Mouse (Mus musculus): Measurements from ENCODE around the gene Olfr826.
"Not testable (repeated sequence)": the region's sequence is repeated elsewhere in the genome, so short reads cannot be mapped to it uniquely, and the experiment has no call there.

Olfr826 gene

DNA sequence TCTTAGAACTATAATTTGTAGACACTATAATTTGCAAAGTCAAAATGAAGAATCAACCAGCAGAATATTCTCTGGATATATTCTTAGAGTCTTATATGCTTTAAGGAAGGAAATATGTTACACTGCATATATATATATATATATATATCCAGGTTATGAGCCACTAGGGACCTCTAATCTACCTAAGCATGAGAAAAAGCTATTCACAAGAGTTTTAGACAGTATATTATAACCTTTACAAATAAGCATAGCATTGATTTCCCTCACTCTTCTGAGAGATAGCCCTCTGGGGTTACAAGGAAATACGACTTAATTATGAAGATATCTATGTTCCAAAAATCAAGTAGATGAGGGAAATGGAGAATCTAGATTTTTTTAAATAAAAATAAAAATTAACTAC, at the start of gene Olfr826:
TSS of gene Olfr826 (minus strand) at position 101 of the 400 bp plus-strand sequence.
- in situ Hi-C loops (cut with MseI, MboI) = no loop called here

GRCm38 (mm10) chr10:130232117-130232516, 48.1 kb upstream of the Olfr826 start:
- in situ Hi-C loops (cut with MseI, MboI) = loop anchor here in 1 of 2 experiments (5.0 kb wide), 1 partner anchor 65 kb away; no protein-coding TSS in a partner anchor

- in situ Hi-C loops (cut with MseI, MboI) = loop anchor here in 1 of 2 experiments (5.0 kb wide), 1 partner anchor 68 kb away; no protein-coding TSS in a partner anchor
Observed at GRCm38 (mm10) chr10:130229584-130229983, 45.6 kb upstream of the Olfr826 start.

GRCm38 (mm10) chr10:130228246-130228645, 44.3 kb upstream of the Olfr826 start:
- in situ Hi-C loops (cut with MseI, MboI) = loop anchor here in 1 of 2 experiments (5.0 kb wide), 1 partner anchor 69 kb away; no protein-coding TSS in a partner anchor

GRCm38 (mm10) chr10:130225034-130225433, 41.0 kb upstream of the Olfr826 start:
- in situ Hi-C loops (cut with MseI, MboI) = loop anchor here in 1 of 2 experiments (5.0 kb wide), 1 partner anchor 72 kb away; no protein-coding TSS in a partner anchor

DNA sequence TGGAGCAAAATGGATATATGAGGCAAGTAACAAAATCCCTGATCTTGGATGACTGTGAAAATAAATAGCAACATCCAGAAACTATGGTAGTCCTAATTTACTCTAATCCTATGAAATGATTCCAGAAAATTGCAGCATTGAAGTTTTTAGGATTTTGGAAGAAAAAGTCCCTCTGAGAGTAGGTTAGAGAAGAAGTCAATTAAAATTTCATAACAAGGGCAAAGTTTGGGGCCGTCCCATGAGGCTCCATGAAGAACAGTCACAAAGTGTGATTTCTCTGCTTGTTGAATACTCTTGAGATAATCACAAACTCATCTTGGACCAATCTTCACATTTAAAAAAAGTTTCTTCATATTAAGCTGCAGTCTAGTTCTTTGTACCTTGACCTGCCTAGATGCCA, 30.3 kb upstream of the Olfr826 start, which contains the start of gene Olfr827:
TSS of gene Olfr827 (minus strand) at position 101 of the 400 bp plus-strand sequence.
- in situ Hi-C loops (cut with MseI, MboI) = no loop called here

- in situ Hi-C loops (cut with MseI, MboI) = no loop called here
Observed at GRCm38 (mm10) chr10:130166666-130167065, 17.3 kb downstream of the Olfr826 start, which contains the start of gene Olfr825. TSS of gene Olfr825 (minus strand) at chr10:130166766.

GRCm38 (mm10) chr10:130165196-130165595, 18.8 kb downstream of the Olfr826 start:
- in situ Hi-C loops (cut with MseI, MboI) = no loop called here

GRCm38 (mm10) chr10:130144121-130144520, 39.9 kb downstream of the Olfr826 start:
- in situ Hi-C loops (cut with MseI, MboI) = no loop called here

GRCm38 (mm10) chr10:130142481-130142880, 41.5 kb downstream of the Olfr826 start:
- in situ Hi-C loops (cut with MseI, MboI) = not testable (repeated sequence)

DNA sequence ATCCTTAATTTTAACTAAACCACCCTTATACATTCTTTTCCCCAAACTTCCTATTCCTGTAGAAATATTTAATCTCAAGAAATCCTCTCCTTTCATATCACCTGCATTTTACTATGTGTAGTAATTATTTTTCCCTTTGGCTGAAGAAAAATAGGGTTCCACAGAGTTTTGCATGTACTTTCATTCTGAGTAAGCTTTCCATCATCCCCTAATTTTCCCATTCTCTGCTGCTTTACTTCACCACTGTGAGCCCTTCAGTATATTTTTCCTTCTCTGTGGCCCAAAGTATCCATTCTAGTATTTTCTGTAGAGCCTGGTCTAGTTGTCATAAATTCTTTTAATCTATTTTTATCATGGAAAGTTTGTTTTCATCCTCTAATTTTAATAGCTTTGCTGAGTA, 49.2 kb downstream of the Olfr826 start:
- in situ Hi-C loops (cut with MseI, MboI) = no loop called here

DNA sequence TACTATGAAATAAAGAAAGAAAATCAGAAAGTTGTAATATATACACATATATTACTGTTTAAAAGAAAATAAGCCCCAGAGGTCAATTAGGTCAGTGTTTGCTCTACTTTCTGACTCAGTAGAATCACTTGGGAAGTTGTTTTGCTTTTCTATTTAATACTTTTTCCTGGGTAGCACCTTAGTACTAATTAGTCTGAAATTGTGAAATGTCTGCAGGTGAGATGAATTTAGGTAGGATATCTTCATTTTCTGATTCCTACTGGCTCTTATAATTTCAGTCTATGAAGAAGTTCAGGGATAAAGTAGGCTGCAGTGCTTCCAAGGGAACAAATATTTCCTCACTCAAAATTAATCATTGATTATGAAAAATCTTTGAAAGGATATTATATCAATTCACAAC, 54.1 kb downstream of the Olfr826 start, which contains the start of gene Olfr824:
TSS of gene Olfr824 (minus strand) at position 101 of the 400 bp plus-strand sequence.
- in situ Hi-C loops (cut with MseI, MboI) = not testable (repeated sequence)

Data from mouse trophoblast stem cell (cell line).